Mouse (Mus musculus) thymus, postnatal 4 days (tissue): ENCODE measurements around the gene Gm11037.
A peak's percentile ranks its signal among the peaks of the same experiment; 100 is the strongest.

Experiments used
- DNase-seq: peaks from one replicate; pipeline ENCODE4 v3.0.0; 2021

Gm11037 gene

DNA sequence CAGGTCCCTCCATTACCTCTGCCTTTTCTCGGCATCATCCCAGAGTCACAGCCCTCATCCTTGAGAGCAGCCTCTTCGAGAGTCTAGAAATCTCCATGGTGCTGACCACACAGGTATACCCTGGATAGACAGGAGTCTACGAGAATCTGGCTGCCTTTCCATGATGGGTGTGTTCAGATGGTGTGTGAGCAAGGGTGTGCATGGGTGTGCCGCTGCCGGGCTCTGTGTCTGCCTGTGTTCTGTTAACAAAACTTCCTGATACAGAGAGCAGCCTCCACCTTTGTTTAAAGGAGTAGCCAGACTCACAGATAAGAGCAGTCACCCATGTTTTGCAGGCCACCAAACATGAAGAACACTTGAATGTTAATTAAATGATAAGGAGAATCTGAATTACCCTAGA, 3.5 kb upstream of the Gm11037 start:
- DNase-seq = no peak

- no peak for DNase-seq
Measured at GRCm38 (mm10) chr2:131130849-131131248, 2.4 kb upstream of the Gm11037 start.

- DNase-seq = no peak
Measured at GRCm38 (mm10) chr2:131132111-131132888, 997 bp upstream of the Gm11037 start.

GRCm38 (mm10) chr2:131134381-131134780, 1.1 kb downstream of the Gm11037 start:
- DNase-seq = no peak

DNA sequence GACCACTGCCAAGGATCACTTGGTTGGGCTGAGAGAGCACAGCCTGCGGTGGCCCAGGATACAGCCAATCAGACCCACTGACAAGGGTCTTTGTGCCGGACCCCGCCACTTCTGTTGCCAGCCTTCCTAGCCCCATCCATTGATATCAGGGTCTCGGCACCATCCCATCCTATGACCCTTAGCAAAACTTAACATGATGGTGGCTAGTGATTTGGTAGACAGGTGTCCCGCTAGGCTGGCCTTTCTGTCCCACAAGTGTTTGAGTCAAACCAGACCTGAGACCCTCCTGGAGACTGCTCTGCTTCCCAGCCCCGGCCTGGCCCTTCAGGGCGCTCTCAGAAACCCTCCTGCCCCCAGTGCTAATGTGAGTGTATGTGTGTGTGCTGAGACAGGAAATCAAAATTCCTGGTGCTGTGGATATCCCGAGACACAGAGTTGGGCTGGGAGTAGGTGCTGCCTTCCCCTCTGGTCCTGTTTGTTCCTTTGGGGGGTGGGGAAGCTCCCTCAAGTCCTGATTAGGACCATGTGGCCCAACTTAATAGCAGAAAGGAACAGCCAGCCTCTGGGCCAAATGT, 1.6 kb downstream of the Gm11037 start:
- DNase-seq = no peak

GRCm38 (mm10) chr2:131135521-131136139, 2.3 kb downstream of the Gm11037 start:
- no peak for DNase-seq

DNA sequence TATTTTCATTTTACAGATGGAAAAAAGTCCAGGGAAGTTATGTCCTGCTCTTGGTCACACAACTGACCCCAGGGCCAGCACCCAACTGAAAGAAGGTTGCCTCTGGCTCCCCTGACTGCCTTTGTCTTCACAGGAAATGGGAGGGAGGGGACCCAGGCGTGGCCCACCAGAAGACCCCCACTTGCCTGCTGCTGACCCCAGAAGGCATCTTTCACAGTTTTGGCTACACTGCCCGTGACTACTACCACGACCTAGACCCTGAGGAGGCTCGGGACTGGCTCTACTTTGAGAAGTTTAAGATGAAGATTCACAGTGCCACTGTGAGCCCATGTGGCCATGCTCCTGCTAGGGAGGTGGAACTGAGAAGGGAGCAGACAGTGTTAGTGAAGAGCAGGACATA, 5.0 kb downstream of the Gm11037 start:
- DNase-seq = no peak

- DNase-seq = no peak
Measured at GRCm38 (mm10) chr2:131138760-131139159, 5.5 kb downstream of the Gm11037 start.

DNA sequence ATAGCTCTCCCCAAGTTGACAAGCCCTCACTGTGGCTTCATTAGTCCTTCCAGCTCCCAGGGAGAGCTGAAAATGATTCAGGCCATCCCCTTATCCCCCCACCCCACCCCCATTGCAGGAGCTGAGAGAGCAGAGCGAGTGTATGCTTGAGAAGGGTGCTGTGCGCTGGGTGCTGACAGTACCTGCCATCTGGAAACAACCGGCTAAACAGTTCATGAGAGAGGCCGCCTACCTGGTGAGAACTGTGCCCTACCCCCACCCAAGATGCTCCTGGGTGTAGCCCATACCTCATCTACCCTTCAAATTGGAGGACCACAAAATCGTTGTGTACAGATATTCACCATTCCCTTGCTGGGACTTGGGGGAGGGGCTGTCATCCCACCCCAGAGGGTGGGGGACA, 6.0 kb downstream of the Gm11037 start:
- DNase-seq = no peak

DNA sequence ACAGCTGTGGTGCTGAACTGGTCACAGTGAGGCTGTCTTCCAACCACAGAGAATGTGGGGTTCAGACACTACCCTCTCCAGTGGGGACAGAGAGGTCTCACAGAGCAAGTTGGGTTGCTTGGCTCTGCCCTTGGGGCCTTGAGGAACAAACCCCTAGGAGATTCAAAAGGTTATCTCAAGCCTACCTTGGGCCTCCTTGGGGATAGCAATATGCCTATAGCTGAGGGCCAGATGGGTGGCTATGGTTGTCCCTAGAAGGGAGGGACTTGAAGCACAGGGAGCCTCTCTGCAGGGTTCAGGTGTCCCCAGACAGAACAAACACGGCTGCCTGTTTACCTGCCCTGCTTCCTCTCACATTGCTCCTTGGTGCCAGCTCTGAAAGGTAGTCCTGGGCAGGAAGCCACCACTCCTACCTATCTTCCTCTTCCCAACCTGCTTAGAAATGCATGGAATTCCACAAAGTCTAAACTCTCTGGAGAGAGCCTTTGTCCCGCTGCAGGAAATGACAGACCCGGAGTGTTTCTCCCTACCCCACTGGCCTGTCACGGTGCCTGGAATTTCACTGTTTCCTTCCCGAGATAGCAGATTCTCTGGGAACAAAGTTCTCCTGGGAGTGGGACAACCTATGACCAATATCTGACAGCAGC, 6.7 kb downstream of the Gm11037 start:
- no peak for DNase-seq

GRCm38 (mm10) chr2:131140533-131140905, 7.2 kb downstream of the Gm11037 start:
- DNase-seq = no peak

- no peak for DNase-seq
Measured at GRCm38 (mm10) chr2:131141336-131141986, 8.2 kb downstream of the Gm11037 start.

DNA sequence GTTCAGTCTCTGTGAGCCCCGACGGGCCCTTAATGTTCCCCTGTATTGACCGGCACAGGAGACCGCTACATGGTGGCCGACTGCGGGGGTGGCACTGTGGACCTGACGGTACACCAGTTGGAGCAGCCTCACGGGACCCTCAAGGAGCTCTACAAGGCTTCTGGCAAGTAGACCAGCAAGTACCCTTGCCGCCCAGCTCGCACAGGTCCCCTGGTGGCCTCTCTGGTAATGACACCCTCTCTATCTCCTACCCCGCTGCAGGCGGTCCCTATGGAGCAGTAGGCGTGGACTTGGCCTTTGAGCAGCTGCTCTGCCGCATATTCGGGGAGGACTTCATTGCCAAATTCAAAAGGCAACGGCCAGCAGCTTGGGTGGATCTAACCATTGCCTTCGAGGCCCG, 9.3 kb downstream of the Gm11037 start:
- peak; percentile 88 for DNase-seq

- DNase-seq = no peak
Measured at GRCm38 (mm10) chr2:131143007-131143780, 9.9 kb downstream of the Gm11037 start.

- peak; percentile 3 for DNase-seq
Measured at GRCm38 (mm10) chr2:131145121-131145520, 11.8 kb downstream of the Gm11037 start.

- DNase-seq = no peak
Measured at GRCm38 (mm10) chr2:131145536-131145935, 12.2 kb downstream of the Gm11037 start.

DNA sequence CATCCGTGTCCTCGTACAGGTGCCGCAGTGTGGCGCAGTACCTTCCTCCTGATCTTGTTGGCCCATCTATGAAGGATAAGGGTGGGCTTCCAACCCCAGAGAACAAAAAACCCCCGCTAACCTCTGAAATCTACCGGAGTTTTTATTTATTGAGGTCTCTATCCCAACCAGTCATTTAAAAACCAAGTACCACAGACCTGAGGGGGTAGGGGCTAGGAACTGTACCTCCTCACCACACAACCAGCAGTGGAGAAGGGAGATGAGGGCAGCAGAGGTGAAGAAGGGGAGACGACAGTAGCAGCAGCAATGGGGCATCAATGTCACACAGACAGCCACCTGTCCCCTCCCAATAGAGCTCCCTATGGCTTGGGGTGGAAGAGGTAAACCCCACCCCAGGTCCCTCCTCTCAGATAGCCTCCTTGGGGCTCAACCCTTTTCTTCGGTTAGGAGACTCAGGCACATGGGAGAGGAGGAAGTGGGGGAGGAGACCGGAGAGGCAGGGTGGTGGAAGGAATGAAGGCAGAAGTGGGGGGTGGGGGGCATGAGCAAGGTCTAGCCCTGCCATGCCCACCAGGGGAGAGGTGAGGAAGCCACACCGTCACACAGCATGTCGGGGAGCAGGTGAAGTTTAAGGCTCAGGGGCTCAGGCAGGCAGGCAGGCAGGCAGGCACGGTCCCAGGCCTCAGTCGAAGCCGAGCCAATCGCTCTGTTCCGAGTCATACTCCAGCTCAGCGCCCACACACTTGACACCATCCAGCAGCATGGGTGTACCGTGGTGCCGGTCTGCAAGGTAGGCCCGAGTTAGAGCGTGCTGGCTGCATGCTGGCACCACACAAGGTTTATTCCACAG, 13.1 kb downstream of the Gm11037 start:
- DNase-seq = peak; percentile 2

- DNase-seq = no peak
Measured at GRCm38 (mm10) chr2:131147043-131147365, 13.7 kb downstream of the Gm11037 start.

DNA sequence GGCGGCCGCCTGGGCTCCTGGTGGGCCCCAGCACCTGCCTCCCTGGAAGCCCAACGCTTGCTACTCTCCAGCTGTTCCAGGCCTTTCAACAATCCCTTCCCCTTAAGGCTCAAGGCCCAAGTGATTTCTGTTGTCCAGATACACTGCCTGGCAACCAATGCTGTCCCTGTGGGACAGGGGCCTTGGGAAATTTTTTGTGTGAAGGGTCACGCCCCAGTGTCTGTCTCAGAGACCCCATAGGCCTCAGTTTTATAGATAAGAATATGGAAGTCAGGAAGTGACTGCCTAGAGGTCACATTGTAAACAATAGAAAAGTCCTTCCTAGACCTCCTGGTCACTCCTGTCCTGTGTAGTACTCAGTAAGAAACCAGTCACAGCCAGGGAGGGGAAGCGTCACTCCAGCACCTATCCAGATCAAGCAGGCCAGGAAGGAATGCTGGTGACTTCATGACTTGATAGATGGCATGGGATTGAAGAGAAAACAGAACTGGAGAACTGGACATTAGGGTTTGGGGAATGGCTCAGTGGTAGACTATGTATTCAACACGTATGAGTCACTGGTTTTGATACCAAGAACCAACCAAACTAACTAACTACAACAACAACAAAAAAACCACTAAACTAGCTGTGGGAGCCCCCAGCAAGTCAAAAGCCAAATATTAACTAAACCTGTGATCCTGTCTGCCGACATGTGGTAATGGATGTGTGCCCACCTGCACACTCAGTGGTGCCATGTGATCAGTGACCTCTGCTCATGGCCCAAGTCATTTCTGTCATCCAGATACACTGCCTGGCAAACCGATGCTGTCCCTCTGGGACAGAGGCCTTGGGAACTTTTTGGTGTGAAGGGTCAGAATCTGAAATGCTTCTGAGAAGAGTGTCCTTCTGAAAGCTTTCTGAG, 15.3 kb downstream of the Gm11037 start:
- no peak for DNase-seq

- DNase-seq = no peak
Measured at GRCm38 (mm10) chr2:131149254-131149578, 15.9 kb downstream of the Gm11037 start.
